Comparison of ENCODE assay signal across 18 mouse cellular contexts in genomic region chr2:62147636-62148035, GRCm38 (mm10).
DNase-seq lines count a peak whose midpoint lies in the region; ATAC-seq and TF ChIP-seq lines count a peak whose summit lies in the region.
"Had no signal": no experiment of that assay in that cellular context is flagged by ENCODE, and none has a peak within 500 bp of the region (broad histone marks: within the 10 kb centered on the region; RNA-seq: fewer than 3 reads in every experiment).

No protein-coding gene starts in this region.

- H3K79me2 ChIP-seq in heart, adult 2 months (replicated peaks; ENCODE audit: control insufficient read depth, insufficient read depth, low read length), result no peaks in the 10 kb centered on the region

- no peaks in the 10 kb centered on the region for H3K27me3 ChIP-seq in heart, embryonic 14.5 days (ENCODE audit: control insufficient read depth, insufficient read depth, low read length)
- H3K27me3 ChIP-seq in heart, embryonic 11.5 days (ENCODE audit: control insufficient read depth, insufficient read depth, low read length), result no peaks in the 10 kb centered on the region
- H3K27me3 ChIP-seq in midbrain, embryonic 13.5 days, result no peaks in the 10 kb centered on the region
- no peaks in the 10 kb centered on the region for H3K27me3 ChIP-seq in heart, adult 2 months (ENCODE audit: control insufficient read depth, insufficient read depth, low read length)
- H3K27me3 ChIP-seq: embryonic facial prominence, embryonic 15.5 days; kidney, embryonic 15.5 days; limb, embryonic 15.5 days; neural tube, embryonic 13.5 days had no signal

- H3K9me3 ChIP-seq in heart, embryonic 14.5 days (ENCODE audit: control insufficient read depth, low read length), result no peaks in the 10 kb centered on the region
- H3K9me3 ChIP-seq in heart, embryonic 11.5 days (replicated peaks; ENCODE audit: control insufficient read depth, low read length), result no peaks in the 10 kb centered on the region
- H3K9me3 ChIP-seq in midbrain, embryonic 13.5 days, result no peaks in the 10 kb centered on the region
- H3K9me3 ChIP-seq: embryonic facial prominence, embryonic 15.5 days; G1E; kidney, embryonic 15.5 days; limb, embryonic 15.5 days; neural tube, embryonic 13.5 days had no signal

- TF ChIP-seq EP300 in heart, adult 2 months (IDR thresholded peaks at IDR 0.05; ENCODE audit: insufficient read depth, low read depth, low read length), result no peak

- no peak for ATAC-seq in heart, embryonic 14.5 days (ENCODE audit: insufficient number of reproducible peaks, insufficient read depth, low FRiP score, low read depth)
- ATAC-seq in heart, embryonic 11.5 days (replicated peaks; ENCODE audit: insufficient number of reproducible peaks, low FRiP score, low TSS enrichment), result no peak
- peak; percentile 60; the same call in 1 of the 2 replicates for ATAC-seq in midbrain, embryonic 13.5 days
- ATAC-seq: liver, postnatal 0 days had no signal

- H3K9ac ChIP-seq in heart, embryonic 14.5 days (ENCODE audit: low read length), result no peak overlapping the region
- no peak overlapping the region for H3K9ac ChIP-seq in heart, embryonic 11.5 days (ENCODE audit: low read depth, low read length)
- H3K9ac ChIP-seq in midbrain, embryonic 13.5 days (replicated peaks), result no peak overlapping the region
- H3K9ac ChIP-seq in heart, adult 2 months (ENCODE audit: low read depth, low read length), result no peak overlapping the region
- H3K9ac ChIP-seq: embryonic facial prominence, embryonic 15.5 days; kidney, embryonic 15.5 days; limb, embryonic 15.5 days; liver, postnatal 0 days; neural tube, embryonic 13.5 days had no signal

- 22% methylated on average over 3 of the region's 3 CpGs for WGBS in heart, embryonic 14.5 days
- WGBS in heart, embryonic 11.5 days (ENCODE audit: insufficient replicate concordance), result 49% methylated on average over 3 of the region's 3 CpGs
- 60% methylated on average over 3 of the region's 3 CpGs for WGBS in midbrain, embryonic 13.5 days
- 39% methylated on average over 3 of the region's 3 CpGs for WGBS in heart, adult 2 months

- H3K4me1 ChIP-seq in heart, embryonic 14.5 days (ENCODE audit: control insufficient read depth in 2 of 2, insufficient read depth in 2 of 2, low read length in 2 of 2), result peaks cover 0 to 25% of the 10 kb centered on the region in 2 experiments; a peak in 2 of 4 replicates
- no peaks in the 10 kb centered on the region for H3K4me1 ChIP-seq in heart, embryonic 11.5 days (ENCODE audit: control insufficient read depth, insufficient read depth, low read length)
- no peaks in the 10 kb centered on the region for H3K4me1 ChIP-seq in midbrain, embryonic 13.5 days (replicated peaks)
- no peaks in the 10 kb centered on the region for H3K4me1 ChIP-seq in heart, adult 2 months (ENCODE audit: control insufficient read depth, insufficient read depth, low read length)
- H3K4me1 ChIP-seq: embryonic facial prominence, embryonic 15.5 days; kidney, embryonic 15.5 days; limb, embryonic 15.5 days; neural tube, embryonic 13.5 days had no signal

- H3K4me2 ChIP-seq in heart, embryonic 14.5 days (ENCODE audit: low read length), result 0 out of 2 replicates have a peak overlapping the region, but pooled peaks have one; percentile 2
- H3K4me2 ChIP-seq in heart, embryonic 11.5 days, result no peak overlapping the region
- no peak overlapping the region for H3K4me2 ChIP-seq in midbrain, embryonic 13.5 days (replicated peaks)
- H3K4me2 ChIP-seq: embryonic facial prominence, embryonic 15.5 days; kidney, embryonic 15.5 days; limb, embryonic 15.5 days; neural tube, embryonic 13.5 days had no signal

- no peak overlapping the region for H3K27ac ChIP-seq in heart, embryonic 14.5 days (replicated peaks in 1 of 2; ENCODE audit: control insufficient read depth in 1 of 2, insufficient read depth in 1 of 2, low read depth in 2 of 2, low read length in 2 of 2)
- H3K27ac ChIP-seq in heart, embryonic 11.5 days (ENCODE audit: low read depth, low read length), result no peak overlapping the region
- H3K27ac ChIP-seq in midbrain, embryonic 13.5 days, result no peak overlapping the region
- no peak overlapping the region for H3K27ac ChIP-seq in heart, adult 2 months
- H3K27ac ChIP-seq: embryonic facial prominence, embryonic 15.5 days; kidney, embryonic 15.5 days; limb, embryonic 15.5 days; neural tube, embryonic 13.5 days had no signal

- intact Hi-C loops in left cerebral cortex, postnatal 14 days (cut with DNase I), result no loop called here
- intact Hi-C loops in heart, adult 2 months (cut with DNase I), result no loop called here

- no peak for TF ChIP-seq POLR2A in heart, adult 2 months (IDR thresholded peaks at IDR 0.05; ENCODE audit: insufficient read depth, low read depth, low read length)

- peak; percentile 28 to 36 for DNase-seq in left cerebral cortex, postnatal 14 days (ENCODE audit: low spot score in 2 of 2)
- DNase-seq in left cerebral cortex, adult 18-20 months (ENCODE audit: low spot score in 2 of 2), result no peak
- DNase-seq in layer of hippocampus, adult 8-10 months (ENCODE audit: low spot score in 2 of 2), result peak; percentile 37 to 41
- no peak for DNase-seq in Muller cell, postnatal 12 days (ENCODE audit: inconsistent ontology term)
- no peak for DNase-seq in heart, adult 2 months
- DNase-seq: adrenal gland, postnatal 10 days; cerebellum, adult 9-11 months; liver, postnatal 0 days; lung, postnatal 4 days; thymus, postnatal 4 days had no signal

- TF ChIP-seq CTCF in heart, adult 2 months (IDR thresholded peaks at IDR 0.05), result no peak

- no peaks in the 10 kb centered on the region for H3K36me3 ChIP-seq in heart, embryonic 14.5 days (ENCODE audit: control insufficient read depth, insufficient read depth, low read length)
- H3K36me3 ChIP-seq in heart, embryonic 11.5 days (ENCODE audit: control insufficient read depth, insufficient read depth, low read length), result no peaks in the 10 kb centered on the region
- H3K36me3 ChIP-seq in midbrain, embryonic 13.5 days, result no peaks in the 10 kb centered on the region
- H3K36me3 ChIP-seq in heart, adult 2 months (ENCODE audit: control insufficient read depth, insufficient read depth, low read length), result no peaks in the 10 kb centered on the region
- H3K36me3 ChIP-seq: embryonic facial prominence, embryonic 15.5 days; G1E; kidney, embryonic 15.5 days; limb, embryonic 15.5 days; neural tube, embryonic 13.5 days had no signal

- no peak overlapping the region for H3K4me3 ChIP-seq in heart, embryonic 14.5 days (ENCODE audit: control insufficient read depth in 1 of 2, insufficient read depth in 1 of 2, low read depth in 1 of 2, low read length in 2 of 2)
- H3K4me3 ChIP-seq in heart, embryonic 11.5 days (ENCODE audit: low read depth, low read length), result no peak overlapping the region
- no peak overlapping the region for H3K4me3 ChIP-seq in midbrain, embryonic 13.5 days (replicated peaks)
- no peak overlapping the region for H3K4me3 ChIP-seq in heart, adult 2 months
- H3K4me3 ChIP-seq: embryonic facial prominence, embryonic 15.5 days; kidney, embryonic 15.5 days; limb, embryonic 15.5 days; neural tube, embryonic 13.5 days had no signal

Comparison
In these comparisons a context has a peak if more than half of its experiments do, and no peak if none do; other contexts are left out.
1. DNase-seq: peak in left cerebral cortex, postnatal 14 days (2 of 2) and layer of hippocampus, adult 8-10 months (2 of 2); none in left cerebral cortex, adult 18-20 months (0 of 2), Muller cell, postnatal 12 days (single experiment) and heart, adult 2 months (0 of 2).